Mouse (Mus musculus): ENCODE measurements around the gene Pitx3. TPM values are rescaled to one million over a fixed set of nuclear protein-coding genes. Genes with fewer than 3 reads are reported as not detected.
"Not testable (repeated sequence)": the region's sequence is repeated elsewhere in the genome, so short reads cannot be mapped to it uniquely, and the experiment has no call there.

The Pitx3 gene
- total and polyA plus RNA-seq, 2 experiments from 2014 or later: 0.41 TPM; not detected in 1

DNA sequence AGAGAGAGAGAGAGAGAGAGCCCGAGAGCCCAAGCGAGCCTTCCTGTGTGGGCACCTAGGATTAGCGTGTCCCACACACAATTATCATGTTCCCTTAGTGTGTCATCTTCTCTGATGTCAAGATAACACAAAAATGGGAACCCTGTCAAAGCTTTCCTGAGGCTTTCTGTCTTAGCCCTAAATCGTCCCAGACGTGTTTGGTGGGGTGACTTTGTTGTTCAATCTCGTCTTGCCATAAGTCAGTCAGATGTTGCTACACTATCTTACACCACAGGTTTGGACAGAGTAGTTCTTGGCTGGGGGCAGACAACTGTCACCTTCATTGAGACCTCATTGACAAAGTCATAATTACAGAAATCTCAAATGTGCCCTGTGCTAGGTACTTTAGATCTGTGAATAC is 15.5 kb downstream of the Pitx3 start:
- Histone ChIP-seq H3K4me3 (ENCODE audit: low read depth, low read length) (no peak overlapping the region), H3K9me3 (ENCODE audit: low read length) (no peaks in the 10 kb centered on the region), H3K36me3 (ENCODE audit: insufficient read depth) (no peaks in the 10 kb centered on the region), H3K4me2 (ENCODE audit: low read depth) (no peak overlapping the region), H3K27me3 (ENCODE audit: insufficient read depth, low read length) (peaks cover 53% of the 10 kb centered on the region), H3K9ac (no peak overlapping the region), H3K27ac (ENCODE audit: low read depth, low read length) (no peak overlapping the region), H3K4me1 (ENCODE audit: insufficient read depth) (no peaks in the 10 kb centered on the region)
- WGBS: 29% methylated on average over 6 of the region's 6 CpGs
- DNase-seq: no peak
- TF ChIP-seq CTCF (IDR thresholded peaks at IDR 0.05; ENCODE audit: low read depth): no peak
- no peak for ATAC-seq

DNA sequence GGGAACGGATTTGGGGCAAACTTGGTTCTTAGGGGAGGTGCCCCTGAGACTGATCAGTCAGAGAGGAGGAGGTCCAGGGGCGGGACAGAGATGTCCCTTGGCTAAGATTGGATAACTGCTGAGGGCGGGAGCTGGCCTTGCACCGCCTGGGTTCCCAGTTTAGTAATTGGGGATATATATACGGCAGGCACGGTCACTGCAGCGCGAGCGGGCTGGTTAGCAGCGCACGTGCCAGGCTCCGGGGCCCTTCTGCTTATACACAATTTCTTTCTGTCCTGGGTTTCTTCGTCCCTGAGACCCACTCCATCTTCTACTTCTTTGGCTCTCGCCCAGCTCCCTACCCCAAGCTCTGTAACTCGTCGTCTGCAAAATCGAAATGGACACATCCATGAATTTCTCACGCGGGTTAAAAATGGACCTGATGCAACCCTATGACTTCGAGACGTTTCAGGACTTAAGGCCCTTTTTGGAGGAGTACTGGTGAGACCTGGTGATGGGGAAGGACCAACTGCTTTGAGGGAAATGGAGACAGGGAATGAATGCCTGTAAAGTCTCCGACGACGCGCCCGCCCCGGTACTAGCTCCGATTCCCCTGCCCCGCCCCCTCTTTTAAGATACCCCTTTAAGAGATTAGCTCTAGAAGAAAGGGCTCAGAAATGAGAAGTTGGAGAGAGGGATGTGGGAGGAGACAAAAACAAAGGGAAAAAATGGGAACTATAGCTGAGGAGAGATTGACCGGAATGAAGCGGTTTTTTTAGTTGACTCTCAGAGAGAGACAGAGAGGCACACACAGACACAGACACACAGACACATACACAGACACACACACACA is 16.2 kb downstream of the Pitx3 start, which contains the start of gene Elovl3:
Elovl3 (plus strand) TSS at position 204 of the 832 bp plus-strand sequence.
- Histone ChIP-seq H3K9me3 (ENCODE audit: low read length) (no peaks in the 10 kb centered on the region), H3K4me2 (ENCODE audit: low read depth) (peak within 1 kb of the TSS; percentile 38), H3K27ac (ENCODE audit: low read depth, low read length) (no peak within 1 kb of the TSS), H3K36me3 (ENCODE audit: insufficient read depth) (no peaks in the 10 kb centered on the region), H3K4me3 (ENCODE audit: low read depth, low read length) (peak within 1 kb of the TSS; percentile 17; the same call in 1 of the 2 replicates), H3K9ac (peak within 1 kb of the TSS; percentile 31; the same call in 1 of the 2 replicates), H3K27me3 (ENCODE audit: insufficient read depth, low read length) (peaks cover 47% of the 10 kb centered on the region), H3K4me1 (ENCODE audit: insufficient read depth) (no peaks in the 10 kb centered on the region)
- WGBS: under 1% methylated on average over 31 of the region's 31 CpGs
- TF ChIP-seq CTCF (IDR thresholded peaks at IDR 0.05; ENCODE audit: low read depth): no peak
- no peak for ATAC-seq
- DNase-seq: no peak

DNA sequence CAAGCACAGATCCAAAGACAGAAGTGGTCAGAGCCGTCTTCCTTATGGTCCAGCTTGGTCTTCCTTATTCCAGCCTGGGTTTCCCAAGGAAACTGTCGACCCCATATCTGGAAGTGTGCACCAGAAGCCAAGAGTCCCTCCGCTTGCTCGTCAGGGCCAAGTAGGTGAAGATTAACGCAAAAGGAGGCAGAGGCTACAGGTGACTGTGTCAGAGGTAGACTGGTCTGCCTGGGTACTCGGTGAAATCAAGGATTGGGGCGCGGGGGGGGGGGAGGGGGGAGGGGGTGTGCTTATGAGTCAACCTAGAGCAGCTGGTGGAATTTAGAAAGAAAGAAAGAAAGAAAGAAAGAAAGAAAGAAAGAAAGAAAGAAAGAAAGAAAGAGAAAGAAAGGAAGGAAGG is 16.8 kb downstream of the Pitx3 start:
- Histone ChIP-seq H3K36me3 (ENCODE audit: insufficient read depth) (no peaks in the 10 kb centered on the region), H3K4me3 (ENCODE audit: low read depth, low read length) (no peak overlapping the region), H3K9ac (no peak overlapping the region), H3K9me3 (ENCODE audit: low read length) (no peaks in the 10 kb centered on the region), H3K27me3 (ENCODE audit: insufficient read depth, low read length) (peaks cover 42% of the 10 kb centered on the region), H3K4me2 (ENCODE audit: low read depth) (peak overlapping the region; percentile 38), H3K27ac (ENCODE audit: low read depth, low read length) (no peak overlapping the region), H3K4me1 (ENCODE audit: insufficient read depth) (no peaks in the 10 kb centered on the region)
- WGBS: 9% methylated on average over 6 of the region's 8 CpGs
- no peak for DNase-seq
- no peak for ATAC-seq
- no peak for TF ChIP-seq CTCF (IDR thresholded peaks at IDR 0.05; ENCODE audit: low read depth)

DNA sequence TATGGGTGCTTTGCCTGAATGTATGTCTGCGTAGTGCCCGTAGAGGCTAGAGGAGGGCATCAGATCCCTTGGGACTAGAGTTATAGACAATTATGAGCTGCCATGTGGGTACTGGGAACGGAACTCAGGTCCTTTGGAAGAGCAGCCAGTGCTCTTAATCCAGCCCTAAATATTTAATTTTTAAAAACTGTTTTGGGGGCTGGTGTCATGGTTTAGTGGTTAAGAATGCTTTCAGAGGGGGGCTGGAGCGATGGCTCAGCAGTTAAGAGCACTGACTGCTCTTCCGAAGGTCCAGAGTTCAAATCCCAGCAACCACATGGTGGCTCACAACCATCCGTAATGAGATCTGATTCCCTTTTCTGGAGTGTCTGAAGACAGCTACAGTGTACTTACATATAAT is 18.4 kb downstream of the Pitx3 start:
- H3K9ac ChIP-seq; ATAC-seq; DNase-seq; H3K4me3 ChIP-seq (ENCODE audit: low read depth, low read length); H3K9me3 ChIP-seq (ENCODE audit: low read length); H3K27ac ChIP-seq (ENCODE audit: low read depth, low read length); H3K4me2 ChIP-seq (ENCODE audit: low read depth); H3K4me1 ChIP-seq (ENCODE audit: insufficient read depth); H3K36me3 ChIP-seq (ENCODE audit: insufficient read depth): not testable (repeated sequence)
- 74% methylated on average over 6 of the region's 6 CpGs for WGBS
- peaks cover 39% of the 10 kb centered on the region for H3K27me3 ChIP-seq (ENCODE audit: insufficient read depth, low read length)

DNA sequence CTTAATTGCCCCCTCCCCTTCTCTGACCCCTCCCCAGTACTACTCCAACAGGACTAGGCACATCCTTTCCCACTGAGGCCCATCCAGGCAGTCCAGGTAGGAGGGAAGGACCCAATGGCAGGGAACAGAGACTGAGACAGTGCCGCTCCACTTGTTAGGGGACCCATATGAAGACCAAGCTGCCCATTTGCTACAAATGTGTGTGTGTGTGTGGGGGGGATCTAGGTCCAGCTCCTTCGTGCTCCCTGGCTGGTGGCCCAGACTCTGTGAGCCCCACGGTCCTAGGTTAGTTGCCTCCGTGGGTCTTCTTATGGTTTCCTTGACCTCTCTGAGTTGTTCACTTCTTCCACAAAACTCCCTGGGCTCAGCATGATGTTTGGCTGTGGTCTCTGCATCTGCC is 21.8 kb downstream of the Pitx3 start:
- 90% methylated on average over 4 of the region's 4 CpGs for WGBS
- Histone ChIP-seq H3K27me3 (ENCODE audit: insufficient read depth, low read length) (peaks cover 9% of the 10 kb centered on the region; the same call in 1 of the 2 replicates), H3K9me3 (ENCODE audit: low read length) (no peaks in the 10 kb centered on the region), H3K9ac (no peak overlapping the region), H3K4me3 (ENCODE audit: low read depth, low read length) (no peak overlapping the region), H3K4me2 (ENCODE audit: low read depth) (no peak overlapping the region), H3K27ac (ENCODE audit: low read depth, low read length) (no peak overlapping the region), H3K4me1 (ENCODE audit: insufficient read depth) (no peaks in the 10 kb centered on the region), H3K36me3 (ENCODE audit: insufficient read depth) (no peaks in the 10 kb centered on the region)
- no peak for DNase-seq
- no peak for ATAC-seq
- TF ChIP-seq CTCF (IDR thresholded peaks at IDR 0.05; ENCODE audit: low read depth): no peak

DNA sequence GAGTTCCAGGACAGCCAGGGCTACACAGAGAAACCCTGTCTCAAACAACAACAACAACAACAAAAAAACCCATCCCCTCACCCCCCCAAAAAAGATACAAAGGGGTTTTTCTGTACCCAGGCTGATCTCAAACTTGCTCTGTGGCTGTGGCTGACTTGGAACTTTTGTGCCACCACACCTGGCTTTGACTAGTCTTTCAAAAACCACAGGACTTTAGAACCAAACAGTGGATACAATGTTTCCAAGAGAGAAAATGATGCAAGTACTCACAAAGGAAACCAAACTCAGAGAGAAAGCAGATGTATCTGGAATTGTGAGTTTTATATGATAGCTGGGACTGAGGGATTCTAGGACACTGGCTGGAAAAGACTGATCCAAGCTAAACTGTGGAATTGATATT is 23.5 kb downstream of the Pitx3 start:
- H3K4me3 ChIP-seq (ENCODE audit: low read depth, low read length): no peak overlapping the region
- DNase-seq (no peak), ATAC-seq (no peak)
- no peaks in the 10 kb centered on the region for H3K4me1 ChIP-seq (ENCODE audit: insufficient read depth)
- no peak overlapping the region for H3K27ac ChIP-seq (ENCODE audit: low read depth, low read length)
- H3K4me2 ChIP-seq (ENCODE audit: low read depth): no peak overlapping the region
- no peaks in the 10 kb centered on the region for H3K9me3 ChIP-seq (ENCODE audit: low read length)
- H3K27me3 ChIP-seq (ENCODE audit: insufficient read depth, low read length): 0 out of 2 replicates have a peak, but pooled peaks cover 3% of the 10 kb centered on the region
- H3K9ac ChIP-seq: no peak overlapping the region
- TF ChIP-seq CTCF (IDR thresholded peaks at IDR 0.05; ENCODE audit: low read depth): no peak
- no peaks in the 10 kb centered on the region for H3K36me3 ChIP-seq (ENCODE audit: insufficient read depth)

DNA sequence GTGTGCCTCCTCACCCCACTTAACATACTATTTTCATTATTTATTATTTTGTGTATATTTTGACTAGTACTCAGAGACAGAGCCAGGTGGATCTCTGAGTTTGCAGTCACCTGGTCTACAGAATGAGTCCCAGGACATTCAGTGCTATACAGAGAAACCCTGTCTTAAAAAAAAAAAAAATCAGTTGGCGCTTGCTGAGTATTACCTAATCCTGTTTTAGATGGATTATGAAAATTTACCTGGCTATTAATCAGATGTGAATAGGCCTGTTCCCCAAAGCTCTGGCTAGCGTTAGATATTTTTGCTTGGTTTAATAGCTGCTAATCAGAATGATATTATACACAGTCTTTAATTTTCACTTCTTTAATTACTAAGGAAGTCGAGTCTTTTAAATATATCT is 24.2 kb downstream of the Pitx3 start:
- H3K9me3 ChIP-seq (ENCODE audit: low read length): no peaks in the 10 kb centered on the region
- no peak for DNase-seq
- ATAC-seq: no peak
- H3K9ac ChIP-seq: no peak overlapping the region
- H3K4me3 ChIP-seq (ENCODE audit: low read depth, low read length): no peak overlapping the region
- no peak overlapping the region for H3K4me2 ChIP-seq (ENCODE audit: low read depth)
- H3K4me1 ChIP-seq (ENCODE audit: insufficient read depth): no peaks in the 10 kb centered on the region
- TF ChIP-seq CTCF (IDR thresholded peaks at IDR 0.05; ENCODE audit: low read depth): no peak
- H3K27me3 ChIP-seq (ENCODE audit: insufficient read depth, low read length): 0 out of 2 replicates have a peak, but pooled peaks cover 3% of the 10 kb centered on the region
- no peaks in the 10 kb centered on the region for H3K36me3 ChIP-seq (ENCODE audit: insufficient read depth)
- H3K27ac ChIP-seq (ENCODE audit: low read depth, low read length): no peak overlapping the region
- WGBS: 83% methylated on average over 3 of the region's 3 CpGs
